Mouse (Mus musculus): ENCODE results near the gene Rxfp3. TPM values are rescaled to one million over a fixed set of nuclear protein-coding genes. Genes with fewer than 3 reads are reported as not detected.
A peak's percentile ranks its signal among the peaks of the same experiment; 100 is the strongest.

Gene Rxfp3
- total RNA-seq (2022), result 1 to 10 TPM; 4.5 to 5.0 (median 4.8) TPM

GRCm38 (mm10) chr15:11037711-11038110 is at the start of gene Rxfp3:
Rxfp3 (minus strand) TSS chr15:11037991.
- DNase-seq (ENCODE audit: low spot score in 2 of 2), result no peak

- DNase-seq (ENCODE audit: low spot score in 2 of 2), result no peak
Observed at GRCm38 (mm10) chr15:11084993-11085365, 47.2 kb upstream of the Rxfp3 start.

GRCm38 (mm10) chr15:11084241-11084992 is 46.6 kb upstream of the Rxfp3 start:
- DNase-seq (ENCODE audit: low spot score in 2 of 2), result no peak

- DNase-seq (ENCODE audit: low spot score in 2 of 2), result no peak
Observed at GRCm38 (mm10) chr15:11083678-11084077, 45.9 kb upstream of the Rxfp3 start.

- DNase-seq (ENCODE audit: low spot score in 2 of 2), result no peak
Observed at GRCm38 (mm10) chr15:11082961-11083569, 45.3 kb upstream of the Rxfp3 start.

- no peak for DNase-seq (ENCODE audit: low spot score in 2 of 2)
Observed at GRCm38 (mm10) chr15:11075726-11076361, 38.1 kb upstream of the Rxfp3 start.

- DNase-seq (ENCODE audit: low spot score in 2 of 2), result no peak
Observed at GRCm38 (mm10) chr15:11067891-11068290, 30.1 kb upstream of the Rxfp3 start.

- DNase-seq (ENCODE audit: low spot score in 2 of 2), result no peak
Observed at GRCm38 (mm10) chr15:11066299-11066698, 28.5 kb upstream of the Rxfp3 start.

GRCm38 (mm10) chr15:11065528-11066171 is 27.9 kb upstream of the Rxfp3 start:
- DNase-seq (ENCODE audit: low spot score in 2 of 2), result no peak

GRCm38 (mm10) chr15:11064558-11065411 is 27.0 kb upstream of the Rxfp3 start, which contains the start of gene Adamts12:
Adamts12 (plus strand) TSS chr15:11064790.
- DNase-seq (ENCODE audit: low spot score in 2 of 2), result no peak

GRCm38 (mm10) chr15:11064160-11064557 is 26.4 kb upstream of the Rxfp3 start:
- no peak for DNase-seq (ENCODE audit: low spot score in 2 of 2)

- DNase-seq (ENCODE audit: low spot score in 2 of 2), result no peak
Observed at GRCm38 (mm10) chr15:11062903-11063302, 25.1 kb upstream of the Rxfp3 start.

GRCm38 (mm10) chr15:11054440-11055080 is 16.8 kb upstream of the Rxfp3 start:
- no peak for DNase-seq (ENCODE audit: low spot score in 2 of 2)

- DNase-seq (ENCODE audit: low spot score in 2 of 2), result no peak
Observed at GRCm38 (mm10) chr15:11053678-11054439, 16.1 kb upstream of the Rxfp3 start.

- no peak for DNase-seq (ENCODE audit: low spot score in 2 of 2)
Observed at GRCm38 (mm10) chr15:11042828-11043227, 5.0 kb upstream of the Rxfp3 start.

- no peak for DNase-seq (ENCODE audit: low spot score in 2 of 2)
Observed at GRCm38 (mm10) chr15:11041229-11041628, 3.4 kb upstream of the Rxfp3 start.

GRCm38 (mm10) chr15:11040067-11040466 is 2.3 kb upstream of the Rxfp3 start:
- no peak for DNase-seq (ENCODE audit: low spot score in 2 of 2)

GRCm38 (mm10) chr15:11038476-11038875 is 685 bp upstream of the Rxfp3 start:
- peak in 1 of 2 experiments; percentile 47 for DNase-seq (ENCODE audit: low spot score in 2 of 2)

- DNase-seq (ENCODE audit: low spot score in 2 of 2), result peak in 1 of 2 experiments; percentile 5
Observed at GRCm38 (mm10) chr15:11037376-11037695, 455 bp downstream of the Rxfp3 start.

Data from layer of hippocampus, adult 8-10 months (tissue).